Mouse (Mus musculus): Measurements from ENCODE around the gene Rft1.

GRCm38 (mm10) chr14:30716051-30716952 is 62.1 kb downstream of the Rft1 start:
- TF ChIP-seq CTCF (IDR thresholded peaks at IDR 0.05; ENCODE audit: borderline replicate concordance, insufficient read depth, low read length) (no peak), POLR2A (IDR thresholded peaks at IDR 0.05; ENCODE audit: low read depth, low read length) (peak; percentile 36; the same call in 1 of the 2 replicates)

Data from embryonic fibroblast, embryonic 13.5 days (primary cell).